In genomic region chr1:91414903-91415302, GRCm38 (mm10) we compare ENCODE assay signal across 8 mouse cellular contexts. TPM values are rescaled to one million over a fixed set of nuclear protein-coding genes. Genes with fewer than 3 reads are reported as not detected.
DNase-seq lines count a peak whose midpoint lies in the region; ATAC-seq and TF ChIP-seq lines count a peak whose summit lies in the region.

No protein-coding gene starts in this region.

- DNase-seq in embryo, embryonic 9.5 days (ENCODE audit: extremely low spot score), result peak; percentile 17
- DNase-seq in embryo, embryonic 11 days, result no peak
- no peak for DNase-seq in lung, postnatal 0 days (ENCODE audit: low spot score)
- no peak for DNase-seq in lung, adult 18-20 months
- DNase-seq in liver, postnatal 0 days, result no peak
- no peak for DNase-seq in urinary bladder, postnatal 4 days (ENCODE audit: low spot score in 2 of 2)

- no peaks in the 10 kb centered on the region for H3K9me3 ChIP-seq in lung, postnatal 0 days (ENCODE audit: low read length)
- H3K9me3 ChIP-seq in liver, postnatal 0 days (ENCODE audit: low read length), result no peaks in the 10 kb centered on the region

- H3K9ac ChIP-seq in lung, postnatal 0 days (replicated peaks; ENCODE audit: low read depth), result 0 out of 2 replicates have a peak overlapping the region, but pooled peaks have one; percentile 8
- no peak overlapping the region for H3K9ac ChIP-seq in liver, postnatal 0 days (replicated peaks)

- H3K36me3 ChIP-seq in lung, postnatal 0 days (ENCODE audit: insufficient read depth, low read length), result peaks cover 24% of the 10 kb centered on the region; the same call in 1 of the 2 replicates
- H3K36me3 ChIP-seq in liver, postnatal 0 days (replicated peaks; ENCODE audit: insufficient read depth, low read length), result peaks cover 15% of the 10 kb centered on the region

- peaks cover 20% of the 10 kb centered on the region; the same call in 1 of the 2 replicates for H3K4me1 ChIP-seq in lung, postnatal 0 days (ENCODE audit: insufficient read depth, low read depth, low read length)
- H3K4me1 ChIP-seq in liver, postnatal 0 days (ENCODE audit: insufficient read depth), result peaks cover 31% of the 10 kb centered on the region

- TF ChIP-seq EP300 in lung, postnatal 0 days (IDR thresholded peaks at IDR 0.05), result no peak
- TF ChIP-seq EP300 in liver, postnatal 0 days (IDR thresholded peaks at IDR 0.05; ENCODE audit: low read depth), result no peak

- H3K27me3 ChIP-seq in lung, postnatal 0 days (replicated peaks; ENCODE audit: insufficient read depth, low read length), result no peaks in the 10 kb centered on the region
- H3K27me3 ChIP-seq in liver, postnatal 0 days (ENCODE audit: insufficient read depth, low read length), result no peaks in the 10 kb centered on the region

- ATAC-seq in lung, postnatal 0 days, result no peak
- ATAC-seq in liver, postnatal 0 days, result no peak
- ATAC-seq in granulocyte monocyte progenitor cell, adult 5-6 weeks (replicated peaks; ENCODE audit: poor library complexity, severe bottlenecking), result no peak
- ATAC-seq in megakaryocyte, adult 5-6 weeks (ENCODE audit: poor library complexity, severe bottlenecking), result no peak

- H3K4me3 ChIP-seq in lung, postnatal 0 days (ENCODE audit: low read depth, low read length), result no peak overlapping the region
- no peak overlapping the region for H3K4me3 ChIP-seq in liver, postnatal 0 days (ENCODE audit: low read depth, low read length)

- peak overlapping the region; percentile 94; the same call in 1 of the 2 replicates for H3K4me2 ChIP-seq in lung, postnatal 0 days (replicated peaks; ENCODE audit: low read depth, low read length)
- peak overlapping the region; percentile 99; the same call in 1 of the 2 replicates for H3K4me2 ChIP-seq in liver, postnatal 0 days (ENCODE audit: low read depth, low read length)

- 47% methylated on average over 4 of the region's 4 CpGs for WGBS in lung, postnatal 0 days
- WGBS in liver, postnatal 0 days (ENCODE audit: insufficient replicate concordance), result 68% methylated on average over 4 of the region's 4 CpGs

- no peak for TF ChIP-seq CTCF in lung, postnatal 0 days (IDR thresholded peaks at IDR 0.05)
- no peak for TF ChIP-seq CTCF in liver, postnatal 0 days (IDR thresholded peaks at IDR 0.05; ENCODE audit: low read depth)

- H3K27ac ChIP-seq in lung, postnatal 0 days (ENCODE audit: low read length), result no peak overlapping the region
- peak overlapping the region; percentile 93 for H3K27ac ChIP-seq in liver, postnatal 0 days (ENCODE audit: low read depth)

RNA-seq across cellular contexts. Expression of gene Hes6, which starts 1.1 kb away (rescaled TPM):
- 63.7 and 75.1 TPM in 2 replicates for polyA plus RNA-seq in lung, postnatal 0 days (2015; fragmentation: Nextera tagmentation; extraction: Ambion mirVana)
- 33.1 and 35.0 TPM in 2 replicates for polyA plus RNA-seq in liver, postnatal 0 days (2015; fragmentation: Nextera tagmentation; extraction: Ambion mirVana)
- 45.9 and 51.9 TPM in 2 replicates for total RNA-seq in granulocyte monocyte progenitor cell, adult 5-6 weeks (2014; fragmentation: Nextera tagmentation)
- total RNA-seq in granulocyte monocyte progenitor cell, adult 5-6 weeks (2017), result 29.1 TPM in 2 replicates
- total RNA-seq in megakaryocyte, adult 5-6 weeks (2015), result 31.4 and 37.5 TPM in 2 replicates
- total RNA-seq in megakaryocyte, adult 5-6 weeks (2017), result 29.1 and 30.8 TPM in 2 replicates

RNA-seq across cellular contexts. Expression of gene Ilkap, which starts 16.3 kb away (rescaled TPM):
- polyA plus RNA-seq in lung, postnatal 0 days (2015; fragmentation: Nextera tagmentation; extraction: Ambion mirVana), result 90.5 and 94.0 TPM in 2 replicates
- polyA plus RNA-seq in liver, postnatal 0 days (2015; fragmentation: Nextera tagmentation; extraction: Ambion mirVana), result 40.3 and 42.8 TPM in 2 replicates
- 108 and 113 TPM in 2 replicates for total RNA-seq in granulocyte monocyte progenitor cell, adult 5-6 weeks (2014; fragmentation: Nextera tagmentation)
- total RNA-seq in granulocyte monocyte progenitor cell, adult 5-6 weeks (2017), result 109 and 111 TPM in 2 replicates
- 67.5 and 71.0 TPM in 2 replicates for total RNA-seq in megakaryocyte, adult 5-6 weeks (2015)
- total RNA-seq in megakaryocyte, adult 5-6 weeks (2017), result 90.9 and 102 TPM in 2 replicates

RNA-seq across cellular contexts. Expression of gene Per2, which starts 44.2 kb away (rescaled TPM):
- 6.3 and 7.3 TPM in 2 replicates for polyA plus RNA-seq in lung, postnatal 0 days (2015; fragmentation: Nextera tagmentation; extraction: Ambion mirVana)
- 2.4 and 2.5 TPM in 2 replicates for polyA plus RNA-seq in liver, postnatal 0 days (2015; fragmentation: Nextera tagmentation; extraction: Ambion mirVana)
- 4.3 and 7.8 TPM in 2 replicates for total RNA-seq in granulocyte monocyte progenitor cell, adult 5-6 weeks (2014; fragmentation: Nextera tagmentation)
- 3.2 and 8.7 TPM in 2 replicates for total RNA-seq in granulocyte monocyte progenitor cell, adult 5-6 weeks (2017)
- 1.9 and 3.0 TPM in 2 replicates for total RNA-seq in megakaryocyte, adult 5-6 weeks (2015)
- total RNA-seq in megakaryocyte, adult 5-6 weeks (2017), result 1.9 and 2.0 TPM in 2 replicates

RNA-seq across cellular contexts. Expression of gene Erfe, which starts 48.7 kb away (rescaled TPM):
- 0.47 and 0.71 TPM in 2 replicates for polyA plus RNA-seq in lung, postnatal 0 days (2015; fragmentation: Nextera tagmentation; extraction: Ambion mirVana)
- 0.95 and 1.3 TPM in 2 replicates for polyA plus RNA-seq in liver, postnatal 0 days (2015; fragmentation: Nextera tagmentation; extraction: Ambion mirVana)
- total RNA-seq in granulocyte monocyte progenitor cell, adult 5-6 weeks (2014; fragmentation: Nextera tagmentation), result 0.24 TPM in 1 of 2 replicates, not detected in the other
- total RNA-seq in granulocyte monocyte progenitor cell, adult 5-6 weeks (2017), result 0.26 TPM in 1 of 2 replicates, not detected in the other
- total RNA-seq in megakaryocyte, adult 5-6 weeks (2015), result 0.07 TPM in 1 of 2 replicates, not detected in the other
- total RNA-seq in megakaryocyte, adult 5-6 weeks (2017), result not detected in 2 replicates
